Mouse (Mus musculus) testis, postnatal 14 days (tissue): ENCODE measurements around the gene Epb41l1.
A peak's percentile ranks its signal among the peaks of the same experiment; 100 is the strongest.
"Not testable (repeated sequence)": the region's sequence is repeated elsewhere in the genome, so short reads cannot be mapped to it uniquely, and the experiment has no call there.

Source experiments
- DNase-seq: peaks from one replicate; pipeline ENCODE4 v3.0.0; 2021; ENCODE audit warnings: low spot score

Gene Epb41l1

DNA sequence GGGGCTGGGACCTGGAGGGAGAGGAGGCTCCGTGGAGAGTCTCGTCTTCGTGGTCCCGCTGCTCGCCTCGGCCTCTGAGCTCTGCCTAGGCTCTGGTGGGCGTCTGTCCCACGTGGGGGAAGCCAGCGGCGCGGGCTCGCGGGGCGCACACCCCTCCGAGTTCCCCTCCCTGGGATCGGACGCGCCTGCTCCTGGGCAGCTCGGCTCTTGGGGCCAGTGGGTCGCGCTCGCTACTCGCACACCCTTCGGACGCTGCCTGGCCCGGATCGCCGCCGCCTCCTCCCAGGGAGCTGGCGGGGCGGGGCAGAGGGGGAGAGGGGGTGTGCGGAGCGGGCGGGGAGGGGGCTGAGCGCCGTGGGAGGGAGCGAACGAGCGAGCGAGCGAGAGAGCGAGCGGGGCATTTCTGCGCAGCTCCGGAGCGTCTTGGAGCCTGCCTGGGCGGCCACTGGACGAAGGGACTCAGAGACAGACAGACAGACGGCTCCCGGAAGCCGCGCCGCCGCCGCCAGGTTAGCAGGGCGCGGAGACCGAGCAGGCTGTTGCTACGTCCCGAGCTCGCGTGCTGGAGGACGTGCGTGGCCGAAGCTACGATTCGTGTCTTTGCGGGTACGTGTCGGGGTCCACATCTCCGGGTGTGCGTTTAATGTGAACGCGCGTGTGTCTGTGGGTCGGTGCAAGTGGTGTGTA, at the start of gene Epb41l1:
Gene Epb41l1, plus strand, starts transcription at position 216 of the 687 bp plus-strand sequence.
- peak; percentile 33 for DNase-seq

- no peak for DNase-seq
Measured at GRCm38 (mm10) chr2:156376956-156377355, 43.8 kb upstream of the Epb41l1 start.

DNA sequence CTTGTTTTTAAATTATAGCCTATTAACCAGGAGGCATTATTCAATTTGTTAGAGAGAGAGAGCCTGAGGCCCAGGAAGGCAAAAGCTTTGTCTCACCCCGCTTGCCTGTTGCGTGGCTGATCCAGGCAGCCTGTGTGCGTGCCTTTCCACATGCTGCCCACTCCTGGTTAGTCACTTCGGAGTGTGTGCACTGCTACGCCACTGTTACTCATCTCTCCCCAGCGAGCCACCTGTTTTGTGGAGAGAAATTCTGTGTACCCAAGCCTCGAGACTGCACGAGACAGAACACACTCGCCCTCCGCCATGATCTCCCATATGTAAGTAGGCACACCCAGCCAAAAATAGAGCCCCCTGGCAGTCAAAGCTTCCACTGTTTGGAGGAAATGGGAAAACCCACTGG, 40.8 kb upstream of the Epb41l1 start:
- no peak for DNase-seq

- DNase-seq = no peak
Measured at GRCm38 (mm10) chr2:156381350-156381749, 39.4 kb upstream of the Epb41l1 start.

DNA sequence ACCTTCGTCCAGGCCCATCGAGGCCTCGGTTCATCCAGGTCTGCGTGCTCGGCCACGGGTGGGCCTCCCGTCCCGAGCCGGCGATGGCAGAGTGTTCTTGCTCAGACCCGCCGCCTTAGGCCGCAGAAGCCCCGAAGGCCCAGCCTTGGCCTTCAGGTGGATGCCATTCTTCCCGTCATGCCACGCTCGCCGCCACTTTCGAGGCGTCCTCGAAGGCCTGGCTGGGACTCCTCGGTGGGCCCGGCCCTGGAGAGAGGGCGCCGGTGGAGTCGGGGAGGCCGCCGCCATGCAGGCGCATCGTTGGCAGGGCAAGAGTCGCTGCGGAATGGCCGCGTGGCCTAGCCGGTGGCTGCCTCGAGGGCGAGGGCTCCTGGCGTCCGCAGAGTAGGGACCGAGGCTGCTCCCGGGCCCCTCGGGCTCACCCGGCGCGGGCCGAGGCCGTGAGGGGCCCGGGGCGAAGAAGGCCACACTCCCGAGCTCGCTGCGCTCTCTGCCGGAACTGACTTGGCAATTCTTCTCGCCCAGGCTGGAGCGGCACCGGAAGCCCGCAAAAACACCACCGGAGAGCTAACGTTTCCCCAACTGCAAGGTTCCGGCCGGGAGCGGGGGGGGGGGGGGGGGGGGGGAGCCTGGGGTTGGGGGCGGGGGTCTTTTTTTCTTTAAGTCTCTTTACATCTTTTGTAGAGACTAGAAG, 28.1 kb upstream of the Epb41l1 start:
- peak; percentile 85 for DNase-seq

- no peak for DNase-seq
Measured at GRCm38 (mm10) chr2:156393155-156393828, 27.4 kb upstream of the Epb41l1 start.

GRCm38 (mm10) chr2:156394282-156394681, 26.4 kb upstream of the Epb41l1 start:
- DNase-seq = no peak

- DNase-seq = no peak
Measured at GRCm38 (mm10) chr2:156396096-156396495, 24.6 kb upstream of the Epb41l1 start.

- DNase-seq = no peak
Measured at GRCm38 (mm10) chr2:156397988-156398387, 22.7 kb upstream of the Epb41l1 start.

- DNase-seq = no peak
Measured at GRCm38 (mm10) chr2:156399485-156399884, 21.2 kb upstream of the Epb41l1 start.

DNA sequence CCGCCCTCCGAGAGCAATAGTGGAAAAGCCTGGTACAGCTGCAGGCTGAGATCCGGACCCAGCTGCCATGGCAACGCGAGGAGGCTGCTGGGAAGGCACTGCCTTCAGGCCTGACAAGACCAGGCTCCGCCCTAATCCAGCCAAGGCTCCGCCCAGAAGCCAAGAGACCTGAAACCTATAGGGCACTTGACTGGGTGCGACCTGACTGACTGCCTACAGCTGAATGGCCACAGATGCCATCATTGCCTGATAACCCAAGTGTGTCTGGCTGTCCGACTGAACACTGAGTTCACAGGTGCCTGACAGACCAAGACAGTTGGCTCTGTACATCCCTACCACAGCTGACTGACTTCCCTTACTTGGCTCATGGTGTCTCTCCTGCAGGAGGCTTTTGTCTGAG, 19.4 kb upstream of the Epb41l1 start:
- peak; percentile 49 for DNase-seq

DNA sequence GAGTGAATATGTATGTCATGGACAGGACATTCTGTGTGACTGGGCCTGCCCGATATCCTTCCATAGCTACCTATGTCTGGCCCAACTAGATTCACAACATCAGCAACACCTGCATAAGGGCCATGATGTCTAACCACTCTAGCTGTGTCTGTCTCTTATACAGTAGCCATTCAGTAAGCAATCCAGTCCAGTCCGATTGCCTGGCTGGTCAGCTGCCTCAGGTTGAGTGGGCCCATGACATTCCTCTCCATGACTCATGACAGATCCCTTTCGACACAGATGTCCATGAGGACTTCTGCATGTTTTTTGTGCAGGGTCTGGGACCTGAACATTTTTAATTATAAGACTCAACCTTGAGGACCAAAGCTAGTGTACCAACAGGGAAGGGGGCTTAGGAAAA, 18.7 kb upstream of the Epb41l1 start:
- no peak for DNase-seq

DNA sequence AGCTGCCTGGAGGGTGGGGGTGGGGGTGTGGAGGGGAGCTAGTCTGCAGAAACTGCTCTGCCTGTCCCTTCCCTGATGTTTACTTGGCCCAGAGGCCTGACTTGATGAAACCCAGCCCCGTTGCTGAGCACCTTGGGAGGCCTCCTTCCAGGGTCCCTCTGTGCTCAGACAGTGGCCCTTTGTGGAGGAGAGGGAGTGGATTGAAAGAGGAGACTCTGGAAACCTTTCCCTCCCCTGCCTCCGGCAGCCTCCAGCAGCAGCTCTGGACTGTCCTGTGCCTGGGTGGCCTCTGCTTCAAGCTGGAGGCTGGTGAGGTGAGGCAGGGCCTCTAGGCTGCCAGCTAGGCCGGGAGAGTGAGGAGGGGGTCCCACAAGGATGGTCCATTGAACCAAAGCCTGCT, 13.7 kb upstream of the Epb41l1 start:
- DNase-seq = no peak

- no peak for DNase-seq
Measured at GRCm38 (mm10) chr2:156408168-156408567, 12.5 kb upstream of the Epb41l1 start.

- not testable (repeated sequence) for DNase-seq
Measured at GRCm38 (mm10) chr2:156411348-156411747, 9.4 kb upstream of the Epb41l1 start.

DNA sequence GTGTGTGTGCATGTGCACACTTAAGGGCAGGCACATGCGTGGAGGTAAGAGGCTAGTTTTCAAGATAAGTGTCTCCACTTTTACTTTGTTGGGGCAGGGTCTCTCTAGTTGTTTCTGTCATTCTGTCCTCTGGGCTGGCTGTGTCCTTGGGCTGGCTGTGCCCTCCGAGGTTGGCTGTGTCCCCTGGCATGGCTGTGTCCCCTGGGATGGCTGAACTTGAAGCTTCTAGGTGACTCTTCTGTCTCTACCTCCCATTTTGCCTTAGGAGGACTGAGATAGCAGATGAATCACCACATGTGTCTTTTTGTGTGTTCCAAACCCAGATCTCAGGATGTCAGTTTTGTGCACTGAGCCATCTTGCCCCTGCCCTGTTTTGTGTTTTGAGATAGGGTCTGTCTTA, 5.7 kb upstream of the Epb41l1 start:
- no peak for DNase-seq

- no peak for DNase-seq
Measured at GRCm38 (mm10) chr2:156415674-156416073, 5.0 kb upstream of the Epb41l1 start.

- no peak for DNase-seq
Measured at GRCm38 (mm10) chr2:156417194-156417593, 3.5 kb upstream of the Epb41l1 start.

DNA sequence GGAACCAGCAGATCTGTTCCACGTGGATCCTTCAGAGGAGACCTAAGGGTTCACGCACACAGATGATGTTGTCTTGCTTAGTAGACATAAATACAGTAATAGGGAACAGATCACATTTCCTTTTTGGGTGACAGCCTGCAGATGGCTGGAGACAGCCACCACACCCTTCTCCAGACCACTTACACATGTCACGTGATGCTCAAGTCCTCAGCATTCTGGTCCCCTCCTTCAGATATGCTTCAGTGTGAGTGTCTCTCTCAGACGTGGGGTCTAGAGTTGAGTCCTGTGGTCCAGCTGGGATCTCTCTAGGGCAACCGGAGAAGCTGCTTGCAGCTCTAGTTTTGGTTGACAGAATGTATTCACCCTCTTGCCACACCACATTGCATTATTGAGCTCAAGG, 2.2 kb upstream of the Epb41l1 start:
- DNase-seq = no peak

DNA sequence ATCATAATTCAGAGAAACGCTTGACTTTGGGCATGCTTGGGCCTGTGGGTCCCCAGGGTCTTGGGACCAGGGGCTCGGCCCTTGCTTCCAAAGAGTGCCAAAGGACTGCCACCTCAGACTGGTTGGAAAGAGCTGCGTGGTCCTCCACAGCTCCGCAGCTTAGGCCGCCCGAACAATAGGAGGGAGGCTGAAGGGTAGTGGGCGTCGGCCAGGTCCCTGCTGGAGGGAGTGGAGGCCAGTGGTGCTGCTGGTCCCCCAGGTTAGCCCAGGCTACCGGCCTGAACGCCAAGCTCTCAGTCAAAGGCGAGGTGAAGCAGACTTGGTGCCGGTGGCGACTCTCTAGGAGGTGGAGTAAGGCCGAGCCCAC, 399 bp upstream of the Epb41l1 start:
- DNase-seq = no peak

GRCm38 (mm10) chr2:156421381-156422110, 837 bp downstream of the Epb41l1 start:
- peak; percentile 19 for DNase-seq

DNA sequence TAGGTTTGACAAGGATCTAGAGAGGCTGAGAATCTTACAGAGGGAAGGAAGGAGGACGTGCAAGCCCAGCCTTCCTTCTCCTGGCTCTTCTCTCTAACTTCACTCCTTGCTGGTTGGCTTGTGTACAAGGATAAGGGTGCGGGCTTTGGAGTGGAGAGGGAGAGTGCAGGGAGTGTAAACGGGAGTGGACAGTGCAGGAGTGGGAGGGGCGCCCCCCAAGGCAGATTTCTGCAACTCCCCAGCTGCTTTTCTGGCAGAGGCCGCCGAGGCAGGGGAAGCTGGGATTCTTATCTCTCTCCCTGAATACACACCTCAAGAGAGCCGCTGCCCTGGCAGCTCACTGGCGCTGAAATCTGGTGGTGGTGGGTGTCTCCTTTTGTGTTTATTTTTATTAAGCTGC, 1.9 kb downstream of the Epb41l1 start:
- DNase-seq = no peak

DNA sequence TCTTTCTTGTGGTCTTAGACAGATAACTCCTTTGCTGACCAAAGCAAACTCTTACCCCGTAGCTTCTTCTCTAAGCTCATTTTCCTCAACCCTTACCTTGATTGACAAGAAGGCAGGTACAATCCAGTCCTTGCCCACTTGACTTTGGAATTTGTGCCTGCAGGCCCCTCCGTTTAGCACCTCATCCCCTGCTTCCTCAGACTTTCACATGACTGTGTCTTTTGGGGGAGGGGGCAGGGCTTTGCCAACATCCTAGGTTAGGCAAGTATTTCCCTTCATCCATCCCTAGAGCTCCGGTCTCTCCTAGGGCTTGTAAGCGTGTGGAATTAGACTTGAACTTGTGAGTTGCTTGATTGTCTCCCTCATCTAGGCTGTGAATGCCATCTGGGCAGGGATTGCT, 3.0 kb downstream of the Epb41l1 start:
- DNase-seq = no peak
